Mouse (Mus musculus) midbrain, embryonic 10.5 days (tissue): Measurements from ENCODE around the gene Nmnat2. TPM values are rescaled to one million over a fixed set of nuclear protein-coding genes. Genes with fewer than 3 reads are reported as not detected.

ENCODE experiments used
- DNase-seq: peaks from one replicate; pipeline ENCODE4 v3.0.0-alpha.2; 2017; ENCODE audit warnings: low spot score
- H3K27ac ChIP-seq: fragments of 300-500 bp; sonication (generic); replicated peaks from 2 replicates; pipeline ENCODE4 v1.5.1; 2016; ENCODE audit warnings: mild to moderate bottlenecking
- H3K27me3 ChIP-seq: fragments of 300-500 bp; sonication (generic); 2 replicates; pipeline ENCODE4 v1.6.1; 2016; ENCODE audit warnings: low read depth, mild to moderate bottlenecking; ENCODE audit not compliant: poor library complexity, severe bottlenecking
- H3K36me3 ChIP-seq: fragments of 300-500 bp; sonication (generic); 2 replicates; pipeline ENCODE4 v1.6.1; 2016; ENCODE audit warnings: mild to moderate bottlenecking, moderate library complexity
- H3K4me1 ChIP-seq: fragments of 300-500 bp; sonication (generic); 2 replicates; pipeline ENCODE4 v1.6.1; 2016
- H3K4me3 ChIP-seq: fragments of 300-500 bp; sonication (generic); 2 replicates; pipeline ENCODE4 v1.5.1; 2016; ENCODE audit warnings: mild to moderate bottlenecking, moderate library complexity
- H3K9me3 ChIP-seq: fragments of 300-500 bp; sonication (generic); replicated peaks from 2 replicates; pipeline ENCODE4 v1.6.1; 2016; ENCODE audit warnings: mild to moderate bottlenecking
- WGBS: fragments of 180-500 bp; shearing (Covaris S2); methylation state at CpG from one replicate; pipeline ENCODE4 v1.1.7; 2016; 5-methylcytosine and 5-hydroxymethylcytosine counted together
- polyA plus RNA-seq: library from polyadenylated mRNA; unstranded; fragments of >200 nt; fragmentation: Nextera tagmentation; extraction: Ambion mirVana; gene quantifications from 2 replicates; pipeline ENCODE4 v1.2.1, GENCODE M21; 2016

The Nmnat2 gene
- polyA plus RNA-seq, 1 experiment from 2014 or later: 10.5 TPM

GRCm38 (mm10) chr1:153103186-153103554, 148.4 kb downstream of the Nmnat2 start:
- Histone ChIP-seq H3K9me3 (no peaks in the 10 kb centered on the region), H3K4me1 (peaks cover 16% of the 10 kb centered on the region), H3K27me3 (no peaks in the 10 kb centered on the region), H3K27ac (no peak overlapping the region), H3K36me3 (no peaks in the 10 kb centered on the region), H3K4me3 (no peak overlapping the region)
- no peak for DNase-seq
- WGBS: 93% methylated on average over 8 of the region's 8 CpGs

DNA sequence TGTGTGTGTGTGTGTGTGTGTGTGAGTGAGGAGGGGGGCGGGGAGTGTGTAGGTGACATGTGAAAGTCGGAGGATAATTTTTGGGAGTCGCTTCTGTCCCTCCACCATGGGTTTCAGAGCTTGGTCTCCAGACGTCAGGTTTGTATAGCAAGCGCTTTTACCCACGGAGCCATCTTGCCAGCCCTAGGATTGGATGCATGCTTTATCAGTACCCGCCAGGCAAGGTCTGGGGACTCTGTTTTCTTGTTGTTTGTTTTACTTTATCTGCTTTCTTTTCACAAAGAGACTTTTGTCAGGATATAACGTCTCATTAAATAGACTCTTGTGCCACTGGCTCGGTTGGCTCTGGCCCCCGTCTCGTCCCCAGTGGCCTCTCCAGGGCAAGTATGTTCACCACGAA, 150.0 kb downstream of the Nmnat2 start:
- no peak for DNase-seq
- Histone ChIP-seq H3K36me3 (no peaks in the 10 kb centered on the region), H3K4me1 (peaks cover 6% of the 10 kb centered on the region; the same call in 1 of the 2 replicates), H3K27ac (no peak overlapping the region), H3K4me3 (no peak overlapping the region), H3K27me3 (no peaks in the 10 kb centered on the region), H3K9me3 (no peaks in the 10 kb centered on the region)
- 86% methylated on average over 12 of the region's 12 CpGs for WGBS

- Histone ChIP-seq H3K9me3 (no peaks in the 10 kb centered on the region), H3K27me3 (no peaks in the 10 kb centered on the region), H3K4me3 (no peak overlapping the region), H3K27ac (0 out of 2 replicates have a peak overlapping the region, but pooled peaks have one; percentile 1), H3K4me1 (no peaks in the 10 kb centered on the region), H3K36me3 (0 out of 2 replicates have a peak, but pooled peaks cover 3% of the 10 kb centered on the region)
- no peak for DNase-seq
- 79% methylated on average over 7 of the region's 7 CpGs for WGBS
These were observed 153.1 kb downstream of the Nmnat2 start for GRCm38 (mm10) chr1:153107866-153108265.

GRCm38 (mm10) chr1:153109346-153109745, 154.6 kb downstream of the Nmnat2 start:
- 76% methylated on average over 5 of the region's 5 CpGs for WGBS
- Histone ChIP-seq H3K4me3 (no peak overlapping the region), H3K27ac (no peak overlapping the region), H3K9me3 (no peaks in the 10 kb centered on the region), H3K36me3 (0 out of 2 replicates have a peak, but pooled peaks cover 3% of the 10 kb centered on the region), H3K4me1 (no peaks in the 10 kb centered on the region), H3K27me3 (no peaks in the 10 kb centered on the region)
- no peak for DNase-seq

- H3K4me3 ChIP-seq: no peak overlapping the region
- no peaks in the 10 kb centered on the region for H3K9me3 ChIP-seq
- H3K27me3 ChIP-seq: no peaks in the 10 kb centered on the region
- 0 out of 2 replicates have a peak, but pooled peaks cover 3% of the 10 kb centered on the region for H3K36me3 ChIP-seq
- no peaks in the 10 kb centered on the region for H3K4me1 ChIP-seq
- no peak overlapping the region for H3K27ac ChIP-seq
- 80% methylated on average over 3 of the region's 3 CpGs for WGBS
- DNase-seq: no peak
These were observed 155.0 kb downstream of the Nmnat2 start for GRCm38 (mm10) chr1:153109836-153110235.

DNA sequence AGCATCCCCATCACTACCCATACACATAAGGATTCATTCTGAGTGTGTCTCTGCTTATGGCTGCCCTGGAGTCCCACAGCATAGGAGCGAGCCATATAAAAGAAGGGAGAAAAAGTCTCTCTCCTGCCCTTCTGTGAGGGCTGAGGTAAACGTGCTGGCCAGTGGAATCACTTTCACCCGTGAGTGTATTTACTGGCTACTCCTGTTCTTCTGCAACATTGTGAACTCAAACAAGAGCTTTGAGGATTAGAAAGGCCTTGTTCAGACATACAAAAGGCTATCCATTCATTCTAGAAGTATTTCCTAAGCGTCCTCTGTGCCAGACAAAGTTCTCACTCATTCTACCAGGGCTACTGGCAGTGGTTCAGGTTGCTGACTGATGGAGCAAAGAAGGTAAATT, 156.8 kb downstream of the Nmnat2 start:
- H3K4me3 ChIP-seq: no peak overlapping the region
- no peak for DNase-seq
- WGBS: 64% methylated on average over 4 of the region's 4 CpGs
- no peaks in the 10 kb centered on the region for H3K27me3 ChIP-seq
- H3K9me3 ChIP-seq: no peaks in the 10 kb centered on the region
- H3K27ac ChIP-seq: no peak overlapping the region
- no peaks in the 10 kb centered on the region for H3K4me1 ChIP-seq
- 0 out of 2 replicates have a peak, but pooled peaks cover 3% of the 10 kb centered on the region for H3K36me3 ChIP-seq

DNA sequence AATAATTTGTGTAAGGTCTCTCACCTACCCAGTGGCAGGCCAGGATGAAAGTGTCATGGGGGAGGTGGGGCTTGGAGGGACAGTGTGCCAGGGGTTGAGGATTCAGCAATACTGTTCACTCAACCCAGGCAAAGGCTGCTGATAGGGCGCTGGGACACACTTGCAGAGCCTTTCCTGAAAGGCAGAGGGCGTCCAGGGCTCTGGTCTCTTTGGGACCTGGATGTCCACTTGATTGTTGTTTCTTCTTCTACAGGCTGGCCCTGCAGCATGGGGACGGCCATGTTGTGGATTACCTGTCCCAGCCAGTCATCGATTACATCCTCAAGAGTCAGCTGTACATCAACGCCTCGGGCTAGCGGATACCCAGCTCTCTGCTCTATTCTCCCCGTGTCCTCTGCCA, 160.5 kb downstream of the Nmnat2 start:
- DNase-seq: no peak
- Histone ChIP-seq H3K9me3 (no peaks in the 10 kb centered on the region), H3K27me3 (no peaks in the 10 kb centered on the region), H3K4me1 (no peaks in the 10 kb centered on the region), H3K36me3 (0 out of 2 replicates have a peak, but pooled peaks cover 3% of the 10 kb centered on the region), H3K4me3 (no peak overlapping the region), H3K27ac (no peak overlapping the region)
- 84% methylated on average over 8 of the region's 8 CpGs for WGBS

- H3K4me1 ChIP-seq: 0 out of 2 replicates have a peak, but pooled peaks cover under 1% of the 10 kb centered on the region
- H3K9me3 ChIP-seq: no peaks in the 10 kb centered on the region
- H3K27me3 ChIP-seq: no peaks in the 10 kb centered on the region
- 84% methylated on average over 6 of the region's 6 CpGs for WGBS
- H3K27ac ChIP-seq: no peak overlapping the region
- H3K36me3 ChIP-seq: no peaks in the 10 kb centered on the region
- DNase-seq: no peak
- no peak overlapping the region for H3K4me3 ChIP-seq
These were observed 165.8 kb downstream of the Nmnat2 start for GRCm38 (mm10) chr1:153120544-153120943.

DNA sequence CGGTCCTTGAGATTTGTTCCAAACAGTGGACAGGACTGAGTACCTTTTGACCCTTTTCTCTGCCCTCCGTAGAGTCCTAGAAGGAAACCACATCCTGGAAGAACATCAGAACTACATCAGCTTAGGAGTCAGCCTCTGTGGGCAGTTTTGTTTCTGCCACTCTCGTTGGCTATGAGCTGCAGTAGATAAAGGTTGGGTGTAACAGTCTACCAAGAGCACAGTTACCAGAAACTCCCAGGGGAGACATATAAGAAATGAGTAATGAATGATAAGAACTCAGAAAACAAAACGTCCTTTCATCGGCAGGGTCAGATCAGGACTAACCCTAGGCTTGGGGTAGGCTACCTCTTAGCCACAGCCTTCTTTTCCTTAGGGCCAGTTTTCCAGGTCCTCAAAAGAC, 166.5 kb downstream of the Nmnat2 start:
- 93% methylated on average over 5 of the region's 5 CpGs for WGBS
- Histone ChIP-seq H3K4me3 (no peak overlapping the region), H3K4me1 (0 out of 2 replicates have a peak, but pooled peaks cover 4% of the 10 kb centered on the region), H3K27ac (no peak overlapping the region), H3K9me3 (no peaks in the 10 kb centered on the region), H3K27me3 (no peaks in the 10 kb centered on the region), H3K36me3 (no peaks in the 10 kb centered on the region)
- DNase-seq: no peak

GRCm38 (mm10) chr1:153122764-153123163, 168.0 kb downstream of the Nmnat2 start:
- H3K36me3 ChIP-seq: no peaks in the 10 kb centered on the region
- WGBS: 92% methylated on average over 4 of the region's 4 CpGs
- H3K9me3 ChIP-seq: no peaks in the 10 kb centered on the region
- H3K27me3 ChIP-seq: no peaks in the 10 kb centered on the region
- H3K4me1 ChIP-seq: 0 out of 2 replicates have a peak, but pooled peaks cover 4% of the 10 kb centered on the region
- DNase-seq: no peak
- H3K4me3 ChIP-seq: no peak overlapping the region
- H3K27ac ChIP-seq: no peak overlapping the region

GRCm38 (mm10) chr1:153124502-153124901, 169.7 kb downstream of the Nmnat2 start:
- Histone ChIP-seq H3K9me3 (no peaks in the 10 kb centered on the region), H3K27ac (no peak overlapping the region), H3K36me3 (no peaks in the 10 kb centered on the region), H3K27me3 (no peaks in the 10 kb centered on the region), H3K4me3 (no peak overlapping the region), H3K4me1 (0 out of 2 replicates have a peak, but pooled peaks cover 4% of the 10 kb centered on the region)
- DNase-seq: no peak
- WGBS: 92% methylated on average over 5 of the region's 5 CpGs

GRCm38 (mm10) chr1:153125287-153126275, 170.8 kb downstream of the Nmnat2 start:
- H3K27me3 ChIP-seq: no peaks in the 10 kb centered on the region
- 77% methylated on average over 8 of the region's 8 CpGs for WGBS
- no peak overlapping the region for H3K27ac ChIP-seq
- H3K4me1 ChIP-seq: 0 out of 2 replicates have a peak, but pooled peaks cover 4% of the 10 kb centered on the region
- no peaks in the 10 kb centered on the region for H3K36me3 ChIP-seq
- DNase-seq: no peak
- H3K9me3 ChIP-seq: no peaks in the 10 kb centered on the region
- no peak overlapping the region for H3K4me3 ChIP-seq
